Mouse (Mus musculus) midbrain, postnatal 0 days (tissue): Measurements from ENCODE around the gene Rab8a. TPM values are rescaled to one million over a fixed set of nuclear protein-coding genes. Genes with fewer than 3 reads are reported as not detected.

Experiments used
- ATAC-seq: fragments of 200-750 bp; cut with Nextera tagmentation; 2 replicates; pipeline ENCODE4 v1.8.0; 2017; ENCODE audit warnings: moderate number of reproducible peaks, mild to moderate bottlenecking, moderate TSS enrichment, moderate library complexity; ENCODE audit not compliant: low FRiP score
- DNase-seq: peaks from one replicate; pipeline ENCODE4 v3.0.0-alpha.2; 2015; ENCODE audit warnings: low spot score
- H3K27ac ChIP-seq: fragments of 300-500 bp; sonication (generic); 2 replicates; pipeline ENCODE4 v1.5.1; 2014; ENCODE audit warnings: low read depth, mild to moderate bottlenecking, low read length, mixed read lengths
- H3K27me3 ChIP-seq: fragments of 300-500 bp; sonication (generic); 2 replicates; pipeline ENCODE4 v1.6.1; 2014; ENCODE audit warnings: low read length, control low read depth, mixed read lengths; ENCODE audit not compliant: insufficient read depth
- H3K36me3 ChIP-seq: fragments of 300-500 bp; sonication (generic); 2 replicates; pipeline ENCODE4 v1.6.1; 2014; ENCODE audit warnings: low read length, control low read depth, mixed read lengths; ENCODE audit not compliant: insufficient read depth
- H3K4me1 ChIP-seq: fragments of 300-500 bp; sonication (generic); 2 replicates; pipeline ENCODE4 v1.6.1; 2014; ENCODE audit warnings: mild to moderate bottlenecking, control low read depth, antibody characterized with exemption, low read length, mixed read lengths; ENCODE audit not compliant: insufficient read depth
- H3K4me2 ChIP-seq: fragments of 300-500 bp; sonication (generic); 2 replicates; pipeline ENCODE4 v1.6.1; 2014; ENCODE audit warnings: low read depth, mild to moderate bottlenecking, low read length, mixed read lengths; ENCODE audit not compliant: poor library complexity, severe bottlenecking
- H3K4me3 ChIP-seq: fragments of 300-500 bp; sonication (generic); 2 replicates; pipeline ENCODE4 v1.5.1; 2014; ENCODE audit warnings: low read depth, mild to moderate bottlenecking, low read length, moderate library complexity
- H3K9ac ChIP-seq: fragments of 300-500 bp; sonication (generic); replicated peaks from 2 replicates; pipeline ENCODE4 v1.6.1; 2014; ENCODE audit warnings: mild to moderate bottlenecking, low read length, moderate library complexity, mixed read lengths; ENCODE audit not compliant: poor library complexity, severe bottlenecking
- H3K9me3 ChIP-seq: fragments of 300-500 bp; sonication (generic); 2 replicates; pipeline ENCODE4 v1.6.1; 2016; ENCODE audit warnings: low read length, control low read depth
- CTCF ChIP-seq: IDR thresholded peaks from 2 replicates; pipeline ENCODE4 v1.5.1; 2016; ENCODE audit warnings: antibody characterized with exemption, mild to moderate bottlenecking
- WGBS: fragments of 180-500 bp; shearing (Covaris S2); extraction: QIAGEN DNeasy Blood & Tissue Kit; methylation state at CpG from one replicate; pipeline ENCODE4 v1.1.7; 2014; 5-methylcytosine and 5-hydroxymethylcytosine counted together
- polyA plus RNA-seq: library from polyadenylated mRNA; unstranded; fragments of >200 nt; fragmentation: Nextera tagmentation; extraction: Ambion mirVana; gene quantifications from 2 replicates; pipeline ENCODE4 v1.2.1, GENCODE M21; 2015
- total RNA-seq: library from RNA; depleted of rRNA; stranded (reverse); fragments of >200 nt; gene quantifications from 2 replicates; pipeline ENCODE4 v1.2.3, GENCODE M21; 2014

The Rab8a gene
- total and polyA plus RNA-seq, 2 experiments from 2014 or later: 43.0 to 66.9 TPM

- Histone ChIP-seq H3K36me3 (no peaks in the 10 kb centered on the region), H3K27ac (no peak overlapping the region), H3K4me2 (no peak overlapping the region), H3K4me1 (no peaks in the 10 kb centered on the region), H3K9ac (no peak overlapping the region), H3K9me3 (no peaks in the 10 kb centered on the region), H3K27me3 (no peaks in the 10 kb centered on the region), H3K4me3 (no peak overlapping the region)
- WGBS: 87% methylated on average over 2 of the region's 2 CpGs
- DNase-seq (no peak), ATAC-seq (no peak)
- TF ChIP-seq CTCF: no peak
Observed at GRCm38 (mm10) chr8:72187793-72188331, 26.9 kb downstream of the Rab8a start.

- H3K9ac ChIP-seq: no peak within 1 kb of the TSS
Observed at GRCm38 (mm10) chr8:72189417-72190214, 28.6 kb downstream of the Rab8a start, which contains the start of gene Hsh2d. Hsh2d (plus strand) TSS chr8:72189638.

GRCm38 (mm10) chr8:72190215-72190539, 29.2 kb downstream of the Rab8a start:
- DNase-seq (no peak), ATAC-seq (no peak)
- Histone ChIP-seq H3K9ac (no peak overlapping the region), H3K27me3 (no peaks in the 10 kb centered on the region), H3K36me3 (no peaks in the 10 kb centered on the region), H3K4me1 (no peaks in the 10 kb centered on the region), H3K9me3 (no peaks in the 10 kb centered on the region), H3K27ac (no peak overlapping the region), H3K4me3 (no peak overlapping the region), H3K4me2 (no peak overlapping the region)
- no peak for TF ChIP-seq CTCF
- WGBS: 89% methylated on average over 2 of the region's 2 CpGs

More at GRCm38 (mm10) chr8:72189417-72190214, 28.6 kb downstream of the Rab8a start, which contains the start of gene Hsh2d:
- DNase-seq (no peak), ATAC-seq (no peak)
- Histone ChIP-seq H3K27ac (no peak within 1 kb of the TSS), H3K4me3 (no peak within 1 kb of the TSS), H3K4me1 (no peaks in the 10 kb centered on the region), H3K9me3 (no peaks in the 10 kb centered on the region), H3K27me3 (no peaks in the 10 kb centered on the region), H3K36me3 (no peaks in the 10 kb centered on the region), H3K4me2 (no peak within 1 kb of the TSS)
- WGBS: 70% methylated on average over 12 of the region's 12 CpGs
- no peak for TF ChIP-seq CTCF

- Histone ChIP-seq H3K27ac (no peak overlapping the region), H3K9me3 (no peaks in the 10 kb centered on the region), H3K4me2 (no peak overlapping the region), H3K27me3 (no peaks in the 10 kb centered on the region), H3K9ac (no peak overlapping the region), H3K4me3 (no peak overlapping the region), H3K4me1 (no peaks in the 10 kb centered on the region), H3K36me3 (no peaks in the 10 kb centered on the region)
- no peak for TF ChIP-seq CTCF
- no peak for DNase-seq
- no peak for ATAC-seq
Observed at GRCm38 (mm10) chr8:72192065-72192464, 31.1 kb downstream of the Rab8a start.

GRCm38 (mm10) chr8:72197997-72198396, 37.0 kb downstream of the Rab8a start:
- no peaks in the 10 kb centered on the region for H3K27me3 ChIP-seq

GRCm38 (mm10) chr8:72208582-72208981, 47.6 kb downstream of the Rab8a start:
- no peaks in the 10 kb centered on the region for H3K36me3 ChIP-seq
- ATAC-seq (no peak), DNase-seq (no peak)
- 84% methylated on average over 1 of the region's 1 CpGs for WGBS
- H3K9ac ChIP-seq: no peak overlapping the region
- no peaks in the 10 kb centered on the region for H3K4me1 ChIP-seq
- TF ChIP-seq CTCF: no peak
- H3K27me3 ChIP-seq: no peaks in the 10 kb centered on the region
- peaks cover 9% of the 10 kb centered on the region; the same call in 1 of the 2 replicates for H3K9me3 ChIP-seq
- H3K4me2 ChIP-seq: no peak overlapping the region
- no peak overlapping the region for H3K27ac ChIP-seq
- H3K4me3 ChIP-seq: no peak overlapping the region

More at GRCm38 (mm10) chr8:72197997-72198396, 37.0 kb downstream of the Rab8a start:
- H3K9ac ChIP-seq: no peak overlapping the region
- H3K36me3 ChIP-seq: no peaks in the 10 kb centered on the region
- H3K4me1 ChIP-seq: no peaks in the 10 kb centered on the region
- 66% methylated on average over 8 of the region's 8 CpGs for WGBS
- no peak overlapping the region for H3K27ac ChIP-seq
- H3K4me3 ChIP-seq: no peak overlapping the region
- peaks cover 13% of the 10 kb centered on the region; the same call in 1 of the 2 replicates for H3K9me3 ChIP-seq
- ATAC-seq (no peak), DNase-seq (no peak)
- no peak overlapping the region for H3K4me2 ChIP-seq
- TF ChIP-seq CTCF: no peak
